Mouse (Mus musculus): ENCODE measurements around the gene Klf15.

DNA sequence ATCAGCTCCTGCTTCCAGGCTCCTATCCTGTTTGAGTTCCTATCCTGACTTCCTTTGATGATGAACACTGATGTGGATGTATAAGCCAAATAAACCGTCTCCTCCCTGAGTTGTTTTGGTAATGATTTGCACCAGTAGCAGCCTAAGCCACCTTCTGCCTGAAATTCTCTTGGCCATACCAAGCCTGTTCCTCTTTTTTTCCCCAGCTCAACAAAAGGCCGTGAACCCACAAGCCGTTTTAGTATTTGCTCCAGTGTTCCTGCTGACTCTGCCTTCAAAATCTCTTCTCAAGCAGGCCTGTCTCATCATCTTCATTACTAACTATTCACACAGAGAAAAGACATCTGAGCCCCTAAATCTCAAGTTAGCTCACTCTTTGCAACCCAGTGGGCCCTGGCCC, 31.8 kb downstream of the Klf15 start:
- TF ChIP-seq POLR2A (IDR thresholded peaks at IDR 0.05; ENCODE audit: low read depth, low read length): no peak
- no peak for TF ChIP-seq CTCF (conservative IDR thresholded peaks at IDR 0.05; ENCODE audit: insufficient read depth, insufficient read length, low read depth, low read length)

Data from kidney, adult 2 months (tissue).